Mouse (Mus musculus): ENCODE results near the gene Cog5. TPM values are rescaled to one million over a fixed set of nuclear protein-coding genes. Genes with fewer than 3 reads are reported as not detected.
A peak's percentile ranks its signal among the peaks of the same experiment; 100 is the strongest.

Cog5 gene
- total and polyA plus RNA-seq, 3 experiments, result 34.8 to 42.7 (median 39.3) TPM

- peak; percentile 99 for DNase-seq (ENCODE audit: extremely low read depth)
- peaks cover 0 to 8% of the 10 kb centered on the region in 2 experiments for H3K36me3 ChIP-seq (replicated peaks in 1 of 2; ENCODE audit: control insufficient read depth in 1 of 2, insufficient read depth in 1 of 2, low read length in 1 of 2)
- no peaks in the 10 kb centered on the region for H3K27me3 ChIP-seq (replicated peaks)
- TF ChIP-seq NRF1 (IDR thresholded peaks at IDR 0.05; ENCODE audit: low read depth, low read length), result no peak; the same call in none of the 2 replicates
- peak; percentile 100 for TF ChIP-seq SIN3A (IDR thresholded peaks at IDR 0.05; ENCODE audit: low read length)
- TF ChIP-seq RAD21 (IDR thresholded peaks at IDR 0.05; ENCODE audit: low read depth, low read length), result no peak
- no peak for TF ChIP-seq USF2 (conservative IDR thresholded peaks at IDR 0.05; ENCODE audit: low read depth, low read length)
- peak; percentile 99 for TF ChIP-seq MXI1 (IDR thresholded peaks at IDR 0.05; ENCODE audit: low read depth, low read length)
- peak; percentile 66; the same call in 1 of the 2 replicates for TF ChIP-seq IRF4 (IDR thresholded peaks at IDR 0.05; ENCODE audit: low read depth, low read length)
- TF ChIP-seq ELF1 (IDR thresholded peaks at IDR 0.05; ENCODE audit: low read depth, low read length), result no peak
- TF ChIP-seq POLR2A (IDR thresholded peaks at IDR 0.05; ENCODE audit: low read depth, low read length), result no peak
- TF ChIP-seq UBTF (IDR thresholded peaks at IDR 0.05; ENCODE audit: low read depth, low read length), result no peak
- TF ChIP-seq ETS1 (conservative IDR thresholded peaks at IDR 0.05; ENCODE audit: low read depth, low read length), result no peak; the same call in 1 of the 2 replicates
- TF ChIP-seq ZKSCAN1 (IDR thresholded peaks at IDR 0.05; ENCODE audit: borderline replicate concordance, low read depth, low read length), result no peak
- no peak for TF ChIP-seq ZMIZ1 (IDR thresholded peaks at IDR 0.05; ENCODE audit: low read depth, low read length)
- peak; percentile 100 for TF ChIP-seq MAX (IDR thresholded peaks at IDR 0.05; ENCODE audit: low read length)
- TF ChIP-seq CHD1 (IDR thresholded peaks at IDR 0.05; ENCODE audit: low read depth, low read length), result no peak
- TF ChIP-seq HCFC1 (IDR thresholded peaks at IDR 0.05; ENCODE audit: low read depth, low read length), result peak; percentile 98
- peak; percentile 91; the same call in 1 of the 2 replicates for TF ChIP-seq POLR2AphosphoS2 (IDR thresholded peaks at IDR 0.05; ENCODE audit: low read depth, low read length)
- TF ChIP-seq KAT2A (IDR thresholded peaks at IDR 0.05; ENCODE audit: insufficient replicate concordance, low read length), result peak; percentile 97
- no peak for TF ChIP-seq ZC3H11A (IDR thresholded peaks at IDR 0.05; ENCODE audit: low read depth, low read length)
- TF ChIP-seq BHLHE40 (IDR thresholded peaks at IDR 0.05; ENCODE audit: low read depth, low read length), result peak; percentile 90
- peak; percentile 99 for TF ChIP-seq MAZ (IDR thresholded peaks at IDR 0.05; ENCODE audit: low read depth, low read length)
- peak; percentile 94 for TF ChIP-seq MYC (IDR thresholded peaks at IDR 0.05; ENCODE audit: low read depth, low read length)
- peak; percentile 97 for TF ChIP-seq CHD2 (IDR thresholded peaks at IDR 0.05; ENCODE audit: low read length)
- TF ChIP-seq NELFE (IDR thresholded peaks at IDR 0.05; ENCODE audit: low read depth, low read length), result no peak
- TF ChIP-seq JUND (conservative IDR thresholded peaks at IDR 0.05; ENCODE audit: low read depth, low read length), result no peak
- no peak for TF ChIP-seq RCOR1 (conservative IDR thresholded peaks at IDR 0.05; ENCODE audit: low read depth, low read length)
- no peak for TF ChIP-seq SMC3 (IDR thresholded peaks at IDR 0.05; ENCODE audit: low read depth, low read length)
- peak; percentile 77 for TF ChIP-seq MEF2A (IDR thresholded peaks at IDR 0.05; ENCODE audit: borderline replicate concordance, low read depth, low read length)
- TF ChIP-seq TCF12 (IDR thresholded peaks at IDR 0.05; ENCODE audit: low read depth, low read length), result 0 out of 2 replicates have a peak, but pooled peaks have one; percentile 22
- TF ChIP-seq GABPA (IDR thresholded peaks at IDR 0.05; ENCODE audit: insufficient replicate concordance, low read depth, low read length), result peak; percentile 76; the same call in 1 of the 2 replicates
- TF ChIP-seq MAFK (IDR thresholded peaks at IDR 0.05; ENCODE audit: insufficient replicate concordance, low read length), result no peak
- TF ChIP-seq E2F4 (IDR thresholded peaks at IDR 0.05; ENCODE audit: insufficient replicate concordance, low read depth, low read length), result no peak
- peak; percentile 65 for TF ChIP-seq TBP (conservative IDR thresholded peaks at IDR 0.05; ENCODE audit: low read depth, low read length)
- peak; percentile 62 for TF ChIP-seq USF1 (IDR thresholded peaks at IDR 0.05; ENCODE audit: low read depth, low read length)
- H3K4me3 ChIP-seq (replicated peaks in 1 of 3; ENCODE audit: low read depth in 2 of 3, low read length in 2 of 3, poor library complexity in 1 of 3), result peak within 1 kb of the TSS; percentile 68 to 88 (median 83)
- no peaks in the 10 kb centered on the region for H3K9me3 ChIP-seq (replicated peaks; ENCODE audit: low read length)
- peak within 1 kb of the TSS; percentile 93 for H3K27ac ChIP-seq (ENCODE audit: insufficient read depth, low read depth)
- peak within 1 kb of the TSS; percentile 99 for H3K9ac ChIP-seq (ENCODE audit: insufficient read depth, low read depth)
- in situ Hi-C loops (cut with MboI; ENCODE audit: low pct_ligation_motif_present, low pct_unique_long_range_greater_than_20kb, low sequenced_read_pairs) (loop anchor here (25.0 kb wide), 1 partner anchor 438 kb away; no protein-coding TSS in a partner anchor), dilution Hi-C loops (cut with MboI; ENCODE audit: extremely low pct_ligation_motif_present, extremely low pct_unique_long_range_greater_than_20kb, low sequenced_read_pairs) (no loop called here)
- H3K4me1 ChIP-seq (ENCODE audit: control insufficient read depth in 1 of 2, insufficient read depth in 2 of 2), result peaks cover 2 to 33% of the 10 kb centered on the region in 2 experiments
- peaks cover 37% of the 10 kb centered on the region for H3K79me2 ChIP-seq (replicated peaks; ENCODE audit: control insufficient read depth, extremely low read depth, insufficient read depth, poor library complexity, severe bottlenecking)
- peak within 1 kb of the TSS; percentile 96 for H3K4me2 ChIP-seq (ENCODE audit: insufficient read depth, low read depth, poor library complexity, severe bottlenecking)
These were observed 295.3 kb downstream of the Cog5 start, which contains the start of gene Hbp1 for GRCm38 (mm10) chr12:31949759-31950658. Gene Hbp1 (minus strand): TSS chr12:31950535.

Data from CH12.LX (cell line).